Mouse (Mus musculus) CH12.LX (cell line): ENCODE data around the gene Tex29. TPM values are rescaled to one million over a fixed set of nuclear protein-coding genes. Genes with fewer than 3 reads are reported as not detected.

Source experiments
- DNase-seq: peaks from one replicate; pipeline ENCODE4 v3.0.0-alpha.2; 2013; ENCODE audit errors: extremely low read depth
- H3K27ac ChIP-seq: 2 replicates; pipeline ENCODE4 v1.5.1; 2012; ENCODE audit warnings: low read depth, mild to moderate bottlenecking, control low read depth, moderate library complexity; ENCODE audit not compliant: insufficient read depth
- H3K27me3 ChIP-seq: replicated peaks from 2 replicates; pipeline ENCODE3; 2012; ENCODE audit warnings: inconsistent platforms
- H3K36me3 ChIP-seq, 2 experiments: replicated peaks in 1 of 2; 2 replicates each; pipeline versions ENCODE3 to v1.6.1; 2012; ENCODE audit warnings: inconsistent platforms in 1 of 2, low read length in 1 of 2, mild to moderate bottlenecking in 1 of 2, mixed read lengths in 1 of 2, moderate library complexity in 1 of 2; ENCODE audit not compliant: control insufficient read depth in 1 of 2, insufficient read depth in 1 of 2
- H3K4me1 ChIP-seq, 2 experiments: 2 replicates each; pipeline ENCODE4 v1.6.1; 2012; ENCODE audit warnings: inconsistent platforms in 1 of 2, moderate library complexity in 1 of 2; ENCODE audit not compliant: insufficient read depth in 2 of 2, control insufficient read depth in 1 of 2
- H3K4me2 ChIP-seq: 2 replicates; pipeline ENCODE4 v1.6.1; 2012; ENCODE audit warnings: low read depth, mild to moderate bottlenecking, control low read depth; ENCODE audit not compliant: poor library complexity, insufficient read depth, severe bottlenecking
- H3K4me3 ChIP-seq, 3 experiments: fragments of 150-350 bp in 1 of 3; sonication (generic) in 1 of 3; replicated peaks in 1 of 3; 2 replicates each; pipeline versions ENCODE3 to v1.5.1; 2011 to 2012; ENCODE audit warnings: low read depth in 2 of 3, low read length in 2 of 3, mild to moderate bottlenecking in 2 of 3, moderate library complexity in 2 of 3, control low read depth in 1 of 3, improper control_type of control experiment in 1 of 3, inconsistent platforms in 1 of 3, mixed read lengths in 1 of 3; ENCODE audit not compliant: poor library complexity in 1 of 3
- H3K79me2 ChIP-seq: replicated peaks from 2 replicates; pipeline ENCODE4 v1.6.1; 2012; ENCODE audit warnings: mild to moderate bottlenecking, moderate library complexity; ENCODE audit not compliant: control insufficient read depth, poor library complexity, insufficient read depth, severe bottlenecking; ENCODE audit errors: extremely low read depth
- H3K9ac ChIP-seq: 2 replicates; pipeline ENCODE4 v1.6.1; 2012; ENCODE audit warnings: low read depth, mild to moderate bottlenecking, control low read depth, moderate library complexity; ENCODE audit not compliant: insufficient read depth
- H3K9me3 ChIP-seq: replicated peaks from 2 replicates; pipeline ENCODE3; 2012; ENCODE audit warnings: low read length, inconsistent platforms, mixed read lengths
- CHD1 ChIP-seq: IDR thresholded peaks from 2 replicates; pipeline ENCODE4 v1.6.1; 2012; ENCODE audit warnings: low read depth, low read length, improper control_type of control experiment, inconsistent platforms
- CTCF ChIP-seq, 2 experiments: IDR thresholded peaks in 1 of 2; conservative IDR thresholded peaks in 1 of 2; 2 replicates each; pipeline ENCODE4 v1.5.1; 2011 to 2012; ENCODE audit warnings: low read depth in 2 of 2, low read length in 2 of 2, improper control_type of control experiment in 1 of 2, inconsistent platforms in 1 of 2, mild to moderate bottlenecking in 1 of 2, moderate library complexity in 1 of 2
- ELF1 ChIP-seq: IDR thresholded peaks from 2 replicates; pipeline ENCODE4 v1.6.1; 2014; ENCODE audit warnings: low read depth, mild to moderate bottlenecking, inconsistent platforms, low read length, improper control_type of control experiment
- EP300 ChIP-seq: IDR thresholded peaks from 2 replicates; pipeline ENCODE4 v1.6.1; 2011; ENCODE audit warnings: low read length, improper control_type of control experiment
- HCFC1 ChIP-seq: IDR thresholded peaks from 2 replicates; pipeline ENCODE4 v1.6.1; 2012; ENCODE audit warnings: low read depth, mild to moderate bottlenecking, inconsistent platforms, low read length, improper control_type of control experiment
- JUN ChIP-seq: IDR thresholded peaks from 2 replicates; pipeline ENCODE4 v1.6.1; 2011; ENCODE audit warnings: low read depth, mild to moderate bottlenecking, low read length, improper control_type of control experiment, moderate library complexity; ENCODE audit not compliant: insufficient read depth
- JUND ChIP-seq: conservative IDR thresholded peaks from 2 replicates; pipeline ENCODE4 v1.6.1; 2011; ENCODE audit warnings: low read depth, low read length, improper control_type of control experiment
- KAT2A ChIP-seq: IDR thresholded peaks from 2 replicates; pipeline ENCODE4 v1.6.1; 2012; ENCODE audit warnings: low read length, improper control_type of control experiment, inconsistent platforms; ENCODE audit not compliant: insufficient replicate concordance
- MAFK ChIP-seq: IDR thresholded peaks from 2 replicates; pipeline ENCODE4 v1.6.1; 2011; ENCODE audit warnings: low read length, improper control_type of control experiment; ENCODE audit not compliant: insufficient replicate concordance
- MAX ChIP-seq: IDR thresholded peaks from 2 replicates; pipeline ENCODE4 v1.6.1; 2011; ENCODE audit warnings: low read length, improper control_type of control experiment
- MAZ ChIP-seq: IDR thresholded peaks from 2 replicates; pipeline ENCODE4 v1.6.1; 2012; ENCODE audit warnings: low read depth, mild to moderate bottlenecking, inconsistent platforms, low read length, improper control_type of control experiment, moderate library complexity
- MEF2A ChIP-seq: IDR thresholded peaks from 2 replicates; pipeline ENCODE4 v1.6.1; 2014; ENCODE audit warnings: low read depth, mild to moderate bottlenecking, inconsistent platforms, low read length, improper control_type of control experiment, borderline replicate concordance
- MXI1 ChIP-seq: IDR thresholded peaks from 2 replicates; pipeline ENCODE4 v1.6.1; 2011; ENCODE audit warnings: mild to moderate bottlenecking, low read depth, low read length, improper control_type of control experiment
- MYC ChIP-seq: IDR thresholded peaks from 2 replicates; pipeline ENCODE4 v1.6.1; 2011; ENCODE audit warnings: low read depth, mild to moderate bottlenecking, improper control_type of control experiment, low read length
- PAX5 ChIP-seq: IDR thresholded peaks from 2 replicates; pipeline ENCODE4 v1.6.1; 2012; ENCODE audit warnings: low read length, inconsistent platforms, mixed read lengths
- POLR2A ChIP-seq: IDR thresholded peaks from 2 replicates; pipeline ENCODE4 v1.6.1; 2011; ENCODE audit warnings: low read depth, mild to moderate bottlenecking, improper control_type of control experiment, low read length
- POLR2AphosphoS2 ChIP-seq: IDR thresholded peaks from 2 replicates; pipeline ENCODE4 v1.6.1; 2011; ENCODE audit warnings: low read depth, low read length, improper control_type of control experiment
- RAD21 ChIP-seq: IDR thresholded peaks from 2 replicates; pipeline ENCODE4 v1.6.1; 2011; ENCODE audit warnings: low read depth, mild to moderate bottlenecking, low read length, improper control_type of control experiment, moderate library complexity
- RCOR1 ChIP-seq: conservative IDR thresholded peaks from 2 replicates; pipeline ENCODE4 v1.6.1; 2012; ENCODE audit warnings: low read depth, mild to moderate bottlenecking, inconsistent platforms, low read length, improper control_type of control experiment
- SMC3 ChIP-seq: IDR thresholded peaks from 2 replicates; pipeline ENCODE4 v1.6.1; 2011; ENCODE audit warnings: low read depth, low read length, improper control_type of control experiment
- TBP ChIP-seq: conservative IDR thresholded peaks from 2 replicates; pipeline ENCODE4 v1.6.1; 2011; ENCODE audit warnings: low read depth, low read length, improper control_type of control experiment
- TCF12 ChIP-seq: IDR thresholded peaks from 2 replicates; pipeline ENCODE4 v1.6.1; 2014; ENCODE audit warnings: low read depth, mild to moderate bottlenecking, inconsistent platforms, low read length, improper control_type of control experiment
- USF1 ChIP-seq: IDR thresholded peaks from 2 replicates; pipeline ENCODE4 v1.6.1; 2014; ENCODE audit warnings: low read depth, mild to moderate bottlenecking, inconsistent platforms, low read length, improper control_type of control experiment
- USF2 ChIP-seq: conservative IDR thresholded peaks from 2 replicates; pipeline ENCODE4 v1.6.1; 2011; ENCODE audit warnings: low read depth, low read length, improper control_type of control experiment
- ZC3H11A ChIP-seq: IDR thresholded peaks from 2 replicates; pipeline ENCODE4 v1.6.1; 2012; ENCODE audit warnings: low read depth, mild to moderate bottlenecking, inconsistent platforms, low read length, improper control_type of control experiment
- ZMIZ1 ChIP-seq: IDR thresholded peaks from 2 replicates; pipeline ENCODE4 v1.6.1; 2012; ENCODE audit warnings: low read depth, mild to moderate bottlenecking, inconsistent platforms, low read length, improper control_type of control experiment
- ZNF384 ChIP-seq: IDR thresholded peaks from 2 replicates; pipeline ENCODE4 v1.6.1; 2012; ENCODE audit warnings: low read depth, low read length, improper control_type of control experiment, inconsistent platforms
- dilution Hi-C: fragments of 300-500 bp; cut with MboI; formaldehyde crosslinking; loops from 2 replicates; pipeline ENCODE4 v1.14.3; 2020; ENCODE audit warnings: low sequenced_read_pairs; ENCODE audit not compliant: extremely low pct_unique_long_range_greater_than_20kb, extremely low pct_ligation_motif_present
- in situ Hi-C: fragments of 300-500 bp; cut with MboI; formaldehyde crosslinking; loops from 3 replicates; pipeline ENCODE4 v1.14.3; 2019; ENCODE audit warnings: low sequenced_read_pairs, low pct_ligation_motif_present, low pct_unique_long_range_greater_than_20kb, mixed read lengths
- polyA plus RNA-seq: library from polyadenylated mRNA; unstranded; fragments of >175 nt; gene quantifications from 2 replicates; pipeline ENCODE4 v1.2.1, GENCODE M21; 2012; ENCODE audit warnings: low read depth; ENCODE audit not compliant: insufficient read length
- total RNA-seq, 2 experiments: library from RNA; depleted of rRNA; stranded (reverse); fragments of 300-350 nt in 1 of 2; fragments of >200 nt in 1 of 2; gene quantifications; 2 replicates each; pipeline ENCODE4 v1.2.3; 2012 to 2014

Gene Tex29
- total and polyA plus RNA-seq, 3 experiments = not detected

GRCm38 (mm10) chr8:11896677-11897076 is 56.4 kb downstream of the Tex29 start:
- Histone ChIP-seq H3K9ac (no peak overlapping the region), H3K4me3 (no peak overlapping the region), H3K9me3 (no peaks in the 10 kb centered on the region), H3K4me2 (no peak overlapping the region), H3K79me2 (no peaks in the 10 kb centered on the region), H3K4me1 (no peaks in the 10 kb centered on the region), H3K27me3 (peaks cover 89% of the 10 kb centered on the region), H3K36me3 (no peaks in the 10 kb centered on the region), H3K27ac (no peak overlapping the region)
- no peak for TF ChIP-seq POLR2A
- TF ChIP-seq RAD21 = no peak
- TF ChIP-seq MEF2A = no peak
- TF ChIP-seq PAX5 = no peak
- TF ChIP-seq MAFK = no peak
- TF ChIP-seq USF1 = no peak
- TF ChIP-seq POLR2AphosphoS2 = no peak
- TF ChIP-seq USF2 = no peak
- TF ChIP-seq CHD1 = no peak
- no peak for TF ChIP-seq ZMIZ1
- no peak for TF ChIP-seq EP300
- no peak for TF ChIP-seq KAT2A
- dilution Hi-C loops = no loop called here
- no peak for DNase-seq
- in situ Hi-C loops = no loop called here

GRCm38 (mm10) chr8:11898814-11899213 is 58.5 kb downstream of the Tex29 start:
- no peaks in the 10 kb centered on the region for H3K79me2 ChIP-seq
- no peak for DNase-seq
- dilution Hi-C loops = no loop called here
- peaks cover 96% of the 10 kb centered on the region for H3K27me3 ChIP-seq
- H3K27ac ChIP-seq = no peak overlapping the region
- no peak overlapping the region for H3K4me3 ChIP-seq
- no peaks in the 10 kb centered on the region for H3K9me3 ChIP-seq
- H3K9ac ChIP-seq = no peak overlapping the region
- in situ Hi-C loops = no loop called here
- H3K36me3 ChIP-seq = no peaks in the 10 kb centered on the region
- no peaks in the 10 kb centered on the region for H3K4me1 ChIP-seq
- H3K4me2 ChIP-seq = no peak overlapping the region
- no peak for TF ChIP-seq HCFC1
- no peak for TF ChIP-seq MYC
- TF ChIP-seq JUN = no peak
- TF ChIP-seq MAFK = no peak
- TF ChIP-seq TBP = no peak
- TF ChIP-seq ZC3H11A = no peak
- TF ChIP-seq JUND = no peak
- TF ChIP-seq MAX = no peak
- TF ChIP-seq MAZ = no peak
- TF ChIP-seq RCOR1 = no peak
- TF ChIP-seq EP300 = no peak
- TF ChIP-seq TCF12 = no peak
- TF ChIP-seq CTCF (conservative IDR thresholded peaks at IDR 0.05 in 1 of 2, IDR thresholded peaks at IDR 0.05 in 1 of 2; ENCODE audit: low read depth in 2 of 2, low read length in 2 of 2) = no peak
- no peak for TF ChIP-seq ELF1
- no peak for TF ChIP-seq ZNF384
- TF ChIP-seq MXI1 = no peak
- TF ChIP-seq SMC3 = no peak
- TF ChIP-seq POLR2A = no peak
- TF ChIP-seq, all 38 proteins: peak for 0
